Mouse (Mus musculus): ENCODE results near the gene 4933424G06Rik. TPM values are rescaled to one million over a fixed set of nuclear protein-coding genes. Genes with fewer than 3 reads are reported as not detected.

4933424G06Rik gene
- polyA plus RNA-seq, 1 experiment: not detected

DNA sequence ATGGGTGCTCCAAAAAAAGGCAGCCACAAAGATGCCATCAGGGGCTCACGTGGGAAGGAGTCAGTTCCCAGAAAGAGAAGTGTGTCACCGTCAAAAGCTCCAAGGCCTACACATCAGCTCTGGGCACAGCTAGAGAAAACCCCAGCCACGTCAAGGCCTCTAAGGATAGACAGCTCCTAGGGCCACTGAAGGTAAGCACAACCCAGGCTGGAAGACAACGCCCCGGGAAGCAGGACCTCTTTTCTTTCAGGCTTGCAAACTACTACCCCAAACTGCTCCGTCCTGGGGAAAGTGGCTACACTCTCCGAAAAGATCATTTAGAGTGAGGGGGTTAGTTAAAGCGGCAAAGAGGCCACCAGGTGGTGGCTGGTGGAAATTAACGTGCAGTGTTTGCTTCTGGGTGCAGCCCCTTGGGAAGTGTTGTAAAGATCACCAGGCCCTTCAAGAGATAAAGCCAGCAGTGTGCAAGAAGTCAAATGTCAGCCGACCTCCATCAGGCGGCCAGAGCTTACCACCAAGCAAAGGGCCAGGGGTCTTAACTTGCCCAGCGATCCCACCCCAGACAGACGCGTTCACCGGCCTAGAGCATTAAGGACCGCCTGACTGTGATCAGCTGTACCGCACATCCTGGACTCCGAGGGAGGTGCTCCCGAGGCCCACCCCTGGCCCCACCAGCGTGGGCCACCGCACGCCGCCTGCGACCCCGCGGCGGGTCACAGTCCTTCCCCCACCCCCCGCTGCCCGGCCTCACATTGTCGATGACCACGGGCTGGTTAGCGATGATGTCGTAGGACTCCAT, 695 bp upstream of the 4933424G06Rik start:
- Histone ChIP-seq H3K36me3 (ENCODE audit: control insufficient read depth, insufficient read depth, low read length) (no peaks in the 10 kb centered on the region), H3K4me3 (ENCODE audit: insufficient read depth, low read depth, low read length) (peak overlapping the region; percentile 96), H3K4me1 (ENCODE audit: control insufficient read depth, insufficient read depth, low read length) (peaks cover 11% of the 10 kb centered on the region), H3K27ac (ENCODE audit: insufficient read depth, low read depth, low read length) (peak overlapping the region; percentile 42), H3K27me3 (replicated peaks; ENCODE audit: control insufficient read depth, insufficient read depth, low read length) (no peaks in the 10 kb centered on the region)
- TF ChIP-seq POLR2A (IDR thresholded peaks at IDR 0.05; ENCODE audit: low read depth, low read length): no peak
- TF ChIP-seq CTCF (conservative IDR thresholded peaks at IDR 0.05; ENCODE audit: insufficient read depth, insufficient read length, low read depth, low read length): peak; percentile 41; the same call in 1 of the 2 replicates
- peak; percentile 43 for DNase-seq
- WGBS: 1% methylated on average over 33 of the region's 33 CpGs

DNA sequence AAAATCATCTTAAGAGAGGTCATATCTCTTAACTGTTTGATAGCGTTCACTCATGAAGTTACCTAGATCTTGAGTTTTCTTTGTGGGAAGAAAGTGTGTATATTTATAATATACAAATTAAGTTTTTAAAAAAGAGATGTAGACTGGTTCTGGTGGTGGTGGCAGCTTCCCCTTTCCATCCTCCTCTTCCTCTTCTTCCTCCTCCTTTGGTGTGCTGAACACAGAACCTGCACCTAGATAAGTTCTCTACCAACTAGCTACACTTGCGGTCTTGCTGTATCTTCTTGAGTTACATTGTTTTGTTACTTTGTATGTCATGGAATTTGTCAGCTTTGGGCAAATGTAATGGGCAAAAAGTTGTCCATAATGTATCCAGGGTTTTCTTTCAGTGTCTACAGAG, 1.2 kb downstream of the 4933424G06Rik start:
- TF ChIP-seq POLR2A (IDR thresholded peaks at IDR 0.05; ENCODE audit: low read depth, low read length) (no peak), CTCF (conservative IDR thresholded peaks at IDR 0.05; ENCODE audit: insufficient read depth, insufficient read length, low read depth, low read length) (no peak)
- WGBS: 93% methylated on average over 2 of the region's 2 CpGs
- Histone ChIP-seq H3K36me3 (ENCODE audit: control insufficient read depth, insufficient read depth, low read length) (no peaks in the 10 kb centered on the region), H3K4me1 (ENCODE audit: control insufficient read depth, insufficient read depth, low read length) (peaks cover 11% of the 10 kb centered on the region), H3K27ac (ENCODE audit: insufficient read depth, low read depth, low read length) (no peak overlapping the region), H3K27me3 (replicated peaks; ENCODE audit: control insufficient read depth, insufficient read depth, low read length) (no peaks in the 10 kb centered on the region), H3K4me3 (ENCODE audit: insufficient read depth, low read depth, low read length) (no peak overlapping the region)
- no peak for DNase-seq

DNA sequence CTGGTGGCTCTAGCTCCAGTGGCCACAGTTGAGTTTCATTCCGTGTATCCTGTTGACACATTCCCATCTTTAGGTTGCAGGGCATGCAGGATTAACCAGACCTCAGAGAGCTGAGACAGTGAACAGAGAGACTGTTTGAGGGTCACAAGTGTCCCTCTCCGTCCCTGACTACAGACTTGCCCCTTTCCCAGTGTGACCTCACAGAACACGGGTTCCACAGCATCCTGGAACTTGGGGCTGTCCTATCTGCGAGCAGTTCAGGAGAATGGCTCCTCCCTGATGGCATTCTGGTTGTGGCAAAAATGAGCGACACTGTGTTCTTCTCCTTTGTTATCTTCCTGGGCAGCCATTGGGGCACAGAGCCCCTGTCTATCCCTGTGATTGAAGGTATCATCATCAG, 4.4 kb downstream of the 4933424G06Rik start, which contains the start of gene Actr1b:
TSS of gene Actr1b (minus strand) at position 112 of the 400 bp plus-strand sequence.
- no peaks in the 10 kb centered on the region for H3K27me3 ChIP-seq (replicated peaks; ENCODE audit: control insufficient read depth, insufficient read depth, low read length)
- no peaks in the 10 kb centered on the region for H3K4me1 ChIP-seq (ENCODE audit: control insufficient read depth, insufficient read depth, low read length)
- DNase-seq: no peak
- TF ChIP-seq POLR2A (IDR thresholded peaks at IDR 0.05; ENCODE audit: low read depth, low read length) (no peak), CTCF (conservative IDR thresholded peaks at IDR 0.05; ENCODE audit: insufficient read depth, insufficient read length, low read depth, low read length) (no peak)
- no peak within 1 kb of the TSS for H3K4me3 ChIP-seq (ENCODE audit: insufficient read depth, low read depth, low read length)
- no peaks in the 10 kb centered on the region for H3K36me3 ChIP-seq (ENCODE audit: control insufficient read depth, insufficient read depth, low read length)
- H3K27ac ChIP-seq (ENCODE audit: insufficient read depth, low read depth, low read length): no peak within 1 kb of the TSS
- WGBS: 79% methylated on average over 5 of the region's 5 CpGs

DNA sequence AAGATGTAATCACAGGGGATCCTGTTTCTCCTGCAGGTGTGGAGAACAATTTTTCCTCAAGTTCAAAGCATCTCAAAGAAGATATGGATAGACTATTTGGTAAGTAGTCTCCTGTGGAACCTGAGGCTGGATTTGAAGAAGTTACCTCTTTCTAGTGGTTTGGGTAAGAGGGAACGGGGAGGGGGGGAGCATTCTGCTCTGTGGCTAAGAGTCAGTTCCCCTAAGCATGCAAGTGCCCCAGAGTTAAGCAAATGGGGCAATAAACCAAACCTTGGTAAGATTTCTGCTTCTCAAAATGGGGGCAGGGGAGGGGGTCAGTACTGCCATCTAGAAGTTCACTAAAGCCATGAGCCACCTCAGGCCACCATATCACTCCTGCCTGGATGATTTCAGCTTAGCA, 8.8 kb downstream of the 4933424G06Rik start:
- H3K27me3 ChIP-seq (replicated peaks; ENCODE audit: control insufficient read depth, insufficient read depth, low read length): no peaks in the 10 kb centered on the region
- no peaks in the 10 kb centered on the region for H3K36me3 ChIP-seq (ENCODE audit: control insufficient read depth, insufficient read depth, low read length)
- TF ChIP-seq POLR2A (IDR thresholded peaks at IDR 0.05; ENCODE audit: low read depth, low read length) (no peak), CTCF (conservative IDR thresholded peaks at IDR 0.05; ENCODE audit: insufficient read depth, insufficient read length, low read depth, low read length) (no peak)
- H3K27ac ChIP-seq (ENCODE audit: insufficient read depth, low read depth, low read length): no peak overlapping the region
- WGBS: 63% methylated on average over 1 of the region's 1 CpGs
- H3K4me1 ChIP-seq (ENCODE audit: control insufficient read depth, insufficient read depth, low read length): no peaks in the 10 kb centered on the region
- H3K4me3 ChIP-seq (ENCODE audit: insufficient read depth, low read depth, low read length): no peak overlapping the region
- DNase-seq: no peak

DNA sequence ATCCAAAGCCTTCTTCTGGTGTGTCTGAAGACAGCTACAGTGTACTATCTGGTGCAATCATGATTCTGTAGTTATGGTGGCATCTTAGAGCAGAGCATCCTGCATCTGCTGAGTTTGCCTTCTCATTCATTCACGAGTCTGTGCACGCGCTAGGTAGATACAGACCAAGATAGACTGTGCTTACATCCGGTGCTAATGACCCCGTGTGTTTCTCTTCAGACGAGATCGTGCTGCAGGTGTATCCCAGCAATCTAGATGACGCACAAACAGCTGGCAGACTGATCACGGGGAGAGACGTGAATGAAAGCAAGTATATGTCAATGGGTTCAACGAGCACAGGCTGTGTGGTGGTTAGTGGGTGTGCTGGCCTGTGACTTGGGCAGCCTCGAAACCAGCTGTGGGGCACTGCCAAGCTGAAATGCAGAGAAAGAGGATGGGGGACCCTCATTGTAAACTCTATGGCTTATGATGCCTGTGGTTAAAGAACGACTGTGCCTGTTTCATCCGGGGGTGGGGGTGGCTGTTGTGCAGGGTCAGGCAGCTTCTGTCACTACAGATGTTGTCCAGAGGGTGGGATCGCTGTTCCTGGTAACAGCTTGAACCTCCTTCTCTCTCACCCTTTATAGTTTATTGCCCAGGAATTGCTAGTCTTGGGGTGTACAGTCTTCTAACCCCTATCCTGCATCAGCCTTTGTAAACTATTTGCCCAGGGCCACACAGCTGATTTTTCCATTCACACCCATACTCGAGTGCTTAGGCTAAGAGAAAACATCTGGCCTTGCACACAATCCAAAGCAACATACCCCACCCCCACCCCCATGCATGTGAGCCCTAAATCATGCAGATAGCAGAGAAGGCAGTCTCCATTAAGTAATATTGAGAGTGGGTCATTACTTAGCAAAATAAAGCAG, 13.5 kb downstream of the 4933424G06Rik start:
- Histone ChIP-seq H3K4me3 (ENCODE audit: insufficient read depth, low read depth, low read length) (no peak overlapping the region), H3K27me3 (replicated peaks; ENCODE audit: control insufficient read depth, insufficient read depth, low read length) (no peaks in the 10 kb centered on the region), H3K27ac (ENCODE audit: insufficient read depth, low read depth, low read length) (no peak overlapping the region), H3K36me3 (ENCODE audit: control insufficient read depth, insufficient read depth, low read length) (no peaks in the 10 kb centered on the region), H3K4me1 (ENCODE audit: control insufficient read depth, insufficient read depth, low read length) (no peaks in the 10 kb centered on the region)
- WGBS: 56% methylated on average over 16 of the region's 16 CpGs
- DNase-seq: no peak
- TF ChIP-seq CTCF (conservative IDR thresholded peaks at IDR 0.05; ENCODE audit: insufficient read depth, insufficient read length, low read depth, low read length) (no peak), POLR2A (IDR thresholded peaks at IDR 0.05; ENCODE audit: low read depth, low read length) (no peak)

DNA sequence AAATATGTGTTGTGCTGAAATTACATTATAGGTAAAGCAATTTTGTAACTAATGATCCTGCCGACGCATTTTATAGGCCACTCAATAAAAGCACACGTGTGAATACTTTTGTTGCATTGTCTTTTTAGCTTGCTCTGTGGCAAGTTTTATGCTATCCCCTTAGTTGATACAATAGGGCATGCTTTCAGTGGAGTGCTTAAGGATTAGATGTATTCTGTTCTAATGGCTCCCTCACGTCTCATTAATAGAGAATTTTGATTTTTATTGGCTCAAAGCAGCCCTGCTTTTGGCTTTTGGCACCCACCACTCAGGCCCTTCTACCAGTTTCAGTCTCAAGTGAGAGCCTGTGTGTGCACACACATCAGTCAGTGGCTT, 14.1 kb downstream of the 4933424G06Rik start:
- DNase-seq: no peak
- no peak for TF ChIP-seq POLR2A (IDR thresholded peaks at IDR 0.05; ENCODE audit: low read depth, low read length)
- no peak for TF ChIP-seq CTCF (conservative IDR thresholded peaks at IDR 0.05; ENCODE audit: insufficient read depth, insufficient read length, low read depth, low read length)
- 61% methylated on average over 4 of the region's 4 CpGs for WGBS
- Histone ChIP-seq H3K36me3 (ENCODE audit: control insufficient read depth, insufficient read depth, low read length) (no peaks in the 10 kb centered on the region), H3K27ac (ENCODE audit: insufficient read depth, low read depth, low read length) (no peak overlapping the region), H3K4me3 (ENCODE audit: insufficient read depth, low read depth, low read length) (no peak overlapping the region), H3K27me3 (replicated peaks; ENCODE audit: control insufficient read depth, insufficient read depth, low read length) (no peaks in the 10 kb centered on the region), H3K4me1 (ENCODE audit: control insufficient read depth, insufficient read depth, low read length) (no peaks in the 10 kb centered on the region)

DNA sequence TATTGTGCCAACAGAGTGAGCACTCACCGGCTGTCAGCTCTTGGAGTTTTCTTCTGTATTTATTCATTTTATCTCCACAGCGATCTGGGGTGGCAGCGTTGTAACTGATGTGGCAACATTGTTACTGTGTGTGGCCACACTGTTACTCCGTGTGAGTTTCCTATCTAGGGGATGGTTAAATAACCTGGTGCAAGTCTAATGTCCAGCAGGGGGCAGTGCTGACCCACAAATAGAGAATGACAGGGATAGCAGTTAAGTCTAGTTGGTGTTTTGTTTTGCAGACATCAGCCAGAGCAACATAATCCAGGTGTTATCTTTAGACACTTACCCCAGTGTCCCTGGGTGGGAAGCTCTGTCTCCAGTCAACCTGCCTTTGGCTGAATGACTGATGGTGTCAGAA, 27.4 kb downstream of the 4933424G06Rik start:
- Histone ChIP-seq H3K27ac (ENCODE audit: insufficient read depth, low read depth, low read length) (no peak overlapping the region), H3K4me1 (ENCODE audit: control insufficient read depth, insufficient read depth, low read length) (no peaks in the 10 kb centered on the region), H3K27me3 (replicated peaks; ENCODE audit: control insufficient read depth, insufficient read depth, low read length) (no peaks in the 10 kb centered on the region), H3K36me3 (ENCODE audit: control insufficient read depth, insufficient read depth, low read length) (no peaks in the 10 kb centered on the region), H3K4me3 (ENCODE audit: insufficient read depth, low read depth, low read length) (no peak overlapping the region)
- peak; percentile 67 for TF ChIP-seq CTCF (conservative IDR thresholded peaks at IDR 0.05; ENCODE audit: insufficient read depth, insufficient read length, low read depth, low read length)
- TF ChIP-seq POLR2A (IDR thresholded peaks at IDR 0.05; ENCODE audit: low read depth, low read length): no peak
- WGBS: 11% methylated on average over 4 of the region's 4 CpGs
- peak; percentile 85 for DNase-seq
